Mouse (Mus musculus): ENCODE measurements around the gene Adamts6. TPM values are rescaled to one million over a fixed set of nuclear protein-coding genes. Genes with fewer than 3 reads are reported as not detected.

Adamts6 gene
- polyA plus RNA-seq, 1 experiment from 2014 or later = 1.9 TPM

DNA sequence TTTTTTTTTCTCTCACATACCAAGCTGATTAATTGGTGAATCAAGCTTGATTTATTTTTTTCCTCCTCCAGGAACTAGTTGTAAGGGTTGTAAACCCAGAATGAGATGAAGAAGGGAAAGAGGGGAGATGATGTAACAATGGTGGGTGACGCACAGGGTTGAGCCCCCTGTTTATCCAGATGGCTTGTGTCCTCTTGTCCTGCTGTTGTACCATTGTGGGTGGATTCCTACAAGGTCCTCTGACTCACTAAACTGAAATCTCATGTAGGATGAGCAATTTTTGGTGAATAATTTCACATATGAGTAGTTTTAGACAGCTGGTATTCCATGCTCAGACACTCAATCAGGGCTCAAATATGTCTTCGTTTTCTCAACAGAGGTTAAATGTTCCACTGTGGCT is 233.9 kb downstream of the Adamts6 start:
- H3K9ac ChIP-seq (replicated peaks; ENCODE audit: low read length) = no peak overlapping the region
- H3K4me2 ChIP-seq (replicated peaks; ENCODE audit: low read depth, low read length) = no peak overlapping the region
- H3K27me3 ChIP-seq (ENCODE audit: insufficient read depth, low read length) = no peaks in the 10 kb centered on the region
- H3K36me3 ChIP-seq (ENCODE audit: insufficient read depth, low read length) = no peaks in the 10 kb centered on the region
- H3K4me3 ChIP-seq (ENCODE audit: low read length) = no peak overlapping the region
- no peak for ATAC-seq (ENCODE audit: low FRiP score, low TSS enrichment)
- peaks cover 10% of the 10 kb centered on the region for H3K4me1 ChIP-seq (ENCODE audit: insufficient read depth, low read length)
- WGBS = 79% methylated on average over 2 of the region's 2 CpGs
- no peak overlapping the region for H3K27ac ChIP-seq (ENCODE audit: low read length)
- peaks cover 5% of the 10 kb centered on the region; the same call in 1 of the 2 replicates for H3K9me3 ChIP-seq (ENCODE audit: low read length)

DNA sequence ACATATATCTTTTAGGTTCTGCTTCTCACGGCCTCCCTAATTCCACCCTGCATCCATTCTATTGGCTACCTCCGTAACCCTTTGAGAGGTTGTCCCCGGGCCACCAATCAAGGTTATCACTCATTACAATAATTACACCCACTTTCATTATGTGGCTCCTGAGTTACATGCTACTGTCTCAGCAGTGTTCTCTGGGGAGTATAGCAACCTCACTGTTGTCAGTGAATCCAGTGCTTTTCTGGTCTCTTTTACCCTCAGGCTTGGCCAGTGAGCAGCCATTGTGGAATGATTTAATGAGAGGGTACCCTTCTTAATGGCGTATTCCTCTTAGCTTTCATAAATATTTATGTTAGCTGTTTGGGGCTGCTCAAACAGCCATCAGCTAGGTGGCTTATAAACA is 238.0 kb downstream of the Adamts6 start:
- Histone ChIP-seq H3K4me2 (replicated peaks; ENCODE audit: low read depth, low read length) (no peak overlapping the region), H3K27ac (ENCODE audit: low read length) (no peak overlapping the region), H3K9ac (replicated peaks; ENCODE audit: low read length) (no peak overlapping the region), H3K27me3 (ENCODE audit: insufficient read depth, low read length) (no peaks in the 10 kb centered on the region), H3K9me3 (ENCODE audit: low read length) (peaks cover 4% of the 10 kb centered on the region; the same call in 1 of the 2 replicates), H3K36me3 (ENCODE audit: insufficient read depth, low read length) (no peaks in the 10 kb centered on the region), H3K4me3 (ENCODE audit: low read length) (no peak overlapping the region), H3K4me1 (ENCODE audit: insufficient read depth, low read length) (no peaks in the 10 kb centered on the region)
- ATAC-seq (ENCODE audit: low FRiP score, low TSS enrichment) = no peak
- WGBS = 74% methylated on average over 4 of the region's 4 CpGs

DNA sequence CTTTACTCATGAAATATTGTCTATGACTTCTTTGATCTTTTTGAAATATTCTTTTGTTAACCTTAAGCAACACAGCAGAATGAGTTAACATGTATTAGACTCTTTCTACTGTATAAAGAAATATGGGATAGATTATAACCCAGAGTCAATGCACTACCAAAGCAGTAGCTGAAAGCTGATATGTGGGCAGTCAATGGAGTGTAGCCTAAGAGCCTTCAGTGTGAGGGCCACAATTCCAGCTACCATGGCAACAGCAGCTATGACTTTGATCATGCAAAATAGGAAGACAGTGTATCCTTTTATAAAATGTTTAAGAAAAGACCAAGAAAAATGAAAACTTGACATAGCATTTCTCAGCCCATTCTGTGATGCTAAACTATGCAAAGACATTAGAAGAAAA is 241.6 kb downstream of the Adamts6 start:
- H3K27me3 ChIP-seq (ENCODE audit: insufficient read depth, low read length) = no peaks in the 10 kb centered on the region
- no peak overlapping the region for H3K4me2 ChIP-seq (replicated peaks; ENCODE audit: low read depth, low read length)
- ATAC-seq (ENCODE audit: low FRiP score, low TSS enrichment) = no peak
- H3K9ac ChIP-seq (replicated peaks; ENCODE audit: low read length) = no peak overlapping the region
- no peaks in the 10 kb centered on the region; the same call in 1 of the 2 replicates for H3K4me1 ChIP-seq (ENCODE audit: insufficient read depth, low read length)
- no peak overlapping the region for H3K4me3 ChIP-seq (ENCODE audit: low read length)
- no peaks in the 10 kb centered on the region for H3K9me3 ChIP-seq (ENCODE audit: low read length)
- no peaks in the 10 kb centered on the region for H3K36me3 ChIP-seq (ENCODE audit: insufficient read depth, low read length)
- no peak overlapping the region for H3K27ac ChIP-seq (ENCODE audit: low read length)

DNA sequence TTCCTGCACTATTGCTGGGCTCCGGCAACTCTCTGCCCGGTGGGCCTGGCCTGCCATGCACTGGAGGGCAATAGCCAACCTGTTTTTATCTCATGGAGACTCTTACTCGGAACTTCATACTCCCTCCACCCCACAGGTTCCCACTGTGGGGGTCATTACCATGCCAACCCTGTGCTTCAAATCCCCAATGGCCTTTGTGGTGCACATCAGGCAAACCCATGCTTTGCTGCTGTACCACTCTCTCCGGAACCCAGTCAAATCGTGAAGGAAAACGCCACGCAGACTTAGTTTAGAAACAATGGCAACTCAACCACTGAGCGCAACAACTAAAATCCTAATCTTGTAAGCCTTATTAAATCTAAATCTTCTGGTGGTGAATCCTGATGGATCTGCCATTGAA is 244.2 kb downstream of the Adamts6 start:
- H3K4me2 ChIP-seq (replicated peaks; ENCODE audit: low read depth, low read length) = no peak overlapping the region
- no peaks in the 10 kb centered on the region for H3K27me3 ChIP-seq (ENCODE audit: insufficient read depth, low read length)
- no peak overlapping the region for H3K4me3 ChIP-seq (ENCODE audit: low read length)
- no peak for ATAC-seq (ENCODE audit: low FRiP score, low TSS enrichment)
- no peaks in the 10 kb centered on the region for H3K36me3 ChIP-seq (ENCODE audit: insufficient read depth, low read length)
- no peak overlapping the region for H3K27ac ChIP-seq (ENCODE audit: low read length)
- no peaks in the 10 kb centered on the region for H3K9me3 ChIP-seq (ENCODE audit: low read length)
- H3K9ac ChIP-seq (replicated peaks; ENCODE audit: low read length) = no peak overlapping the region
- WGBS = 92% methylated on average over 8 of the region's 8 CpGs
- H3K4me1 ChIP-seq (ENCODE audit: insufficient read depth, low read length) = no peaks in the 10 kb centered on the region; the same call in 1 of the 2 replicates

DNA sequence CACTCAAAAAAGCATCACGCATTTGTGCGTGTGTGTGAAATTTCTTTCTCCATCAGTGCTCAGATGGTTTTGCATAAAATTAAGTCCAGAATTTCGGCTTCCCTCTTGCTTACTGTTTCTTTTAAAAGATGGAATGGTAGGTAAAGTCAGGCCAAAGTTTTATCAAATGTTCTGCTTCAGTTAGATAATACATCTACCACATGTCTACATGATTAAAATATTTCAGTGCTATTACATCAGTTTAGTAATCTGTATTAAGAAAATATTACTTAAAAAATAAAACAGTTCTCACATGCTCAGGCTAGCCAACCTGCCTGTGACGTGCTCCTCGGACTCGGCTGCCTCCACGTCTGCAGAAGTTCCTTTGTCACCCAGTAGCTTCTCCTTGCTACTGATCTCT is 245.1 kb downstream of the Adamts6 start:
- no peak overlapping the region for H3K4me2 ChIP-seq (replicated peaks; ENCODE audit: low read depth, low read length)
- ATAC-seq (ENCODE audit: low FRiP score, low TSS enrichment) = no peak
- no peaks in the 10 kb centered on the region for H3K27me3 ChIP-seq (ENCODE audit: insufficient read depth, low read length)
- no peak overlapping the region for H3K9ac ChIP-seq (replicated peaks; ENCODE audit: low read length)
- no peak overlapping the region for H3K27ac ChIP-seq (ENCODE audit: low read length)
- H3K4me3 ChIP-seq (ENCODE audit: low read length) = no peak overlapping the region
- 94% methylated on average over 7 of the region's 7 CpGs for WGBS
- H3K4me1 ChIP-seq (ENCODE audit: insufficient read depth, low read length) = no peaks in the 10 kb centered on the region; the same call in 1 of the 2 replicates
- no peaks in the 10 kb centered on the region for H3K9me3 ChIP-seq (ENCODE audit: low read length)
- H3K36me3 ChIP-seq (ENCODE audit: insufficient read depth, low read length) = no peaks in the 10 kb centered on the region

DNA sequence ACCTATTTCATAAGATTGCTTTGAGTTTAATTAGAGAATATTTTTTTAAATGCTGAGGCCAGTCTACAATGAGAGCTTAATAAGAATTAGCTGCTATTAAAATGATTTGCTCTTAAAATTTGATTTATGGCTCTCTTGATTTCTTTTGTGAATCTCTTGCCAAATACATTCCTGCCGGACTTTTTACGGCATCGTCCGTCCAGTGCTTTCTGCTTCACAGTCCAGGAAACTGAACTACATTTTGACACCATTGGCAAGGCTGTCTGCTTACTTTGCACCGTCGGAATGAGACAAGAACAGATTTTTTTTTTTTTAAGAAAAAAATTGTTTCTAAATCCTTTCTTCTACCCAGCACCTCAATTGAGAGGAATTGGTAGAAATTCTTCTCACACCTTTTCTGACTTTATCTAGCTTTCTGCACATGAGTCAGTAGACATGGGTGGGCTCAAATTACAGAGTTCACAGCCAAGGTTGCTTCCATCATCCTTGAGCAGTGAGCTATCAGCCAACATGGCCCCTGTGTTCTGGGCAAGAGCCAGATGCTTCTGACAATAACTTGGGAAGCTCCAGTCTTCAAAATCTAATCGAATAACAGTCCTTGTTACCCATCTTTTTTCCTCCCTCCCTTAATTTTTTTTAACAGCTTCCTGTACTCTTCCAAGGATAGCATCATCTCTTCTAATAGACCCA is 246.3 kb downstream of the Adamts6 start:
- Histone ChIP-seq H3K9ac (replicated peaks; ENCODE audit: low read length) (no peak overlapping the region), H3K4me1 (ENCODE audit: insufficient read depth, low read length) (no peaks in the 10 kb centered on the region; the same call in 1 of the 2 replicates), H3K4me3 (ENCODE audit: low read length) (no peak overlapping the region), H3K4me2 (replicated peaks; ENCODE audit: low read depth, low read length) (no peak overlapping the region), H3K27me3 (ENCODE audit: insufficient read depth, low read length) (no peaks in the 10 kb centered on the region), H3K36me3 (ENCODE audit: insufficient read depth, low read length) (no peaks in the 10 kb centered on the region), H3K9me3 (ENCODE audit: low read length) (no peaks in the 10 kb centered on the region), H3K27ac (ENCODE audit: low read length) (peak overlapping the region; percentile 51; the same call in 1 of the 2 replicates)
- WGBS = 54% methylated on average over 7 of the region's 7 CpGs
- ATAC-seq (ENCODE audit: low FRiP score, low TSS enrichment) = peak; percentile 67; the same call in 1 of the 2 replicates

DNA sequence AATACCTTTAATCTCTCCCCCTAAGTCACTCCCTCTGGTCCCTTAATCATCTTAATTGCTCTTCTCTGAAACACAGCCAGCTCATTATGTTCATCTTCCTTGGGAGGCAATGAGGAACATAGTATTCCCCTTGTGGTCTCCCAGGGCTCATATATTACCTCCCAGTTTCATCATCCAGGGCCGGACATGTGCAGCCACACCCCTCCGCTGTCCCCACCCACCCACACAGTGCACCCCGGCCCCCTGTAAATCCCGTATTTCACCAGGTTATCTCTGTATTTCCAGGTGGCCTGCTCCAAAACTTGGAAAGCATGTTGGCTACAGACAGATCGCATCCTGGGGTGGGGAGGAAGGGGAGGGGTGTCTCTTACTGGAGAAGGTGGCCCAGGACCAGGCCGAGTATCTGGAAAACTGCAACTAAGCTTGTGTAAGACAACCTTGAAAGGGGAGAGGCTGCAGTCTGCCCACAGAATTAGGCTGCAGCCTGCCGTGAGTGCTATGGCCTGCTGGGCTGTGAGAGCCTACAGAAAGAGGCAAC is 253.3 kb downstream of the Adamts6 start:
- peak overlapping the region; percentile 20; the same call in 1 of the 2 replicates for H3K4me3 ChIP-seq (ENCODE audit: low read length)

DNA sequence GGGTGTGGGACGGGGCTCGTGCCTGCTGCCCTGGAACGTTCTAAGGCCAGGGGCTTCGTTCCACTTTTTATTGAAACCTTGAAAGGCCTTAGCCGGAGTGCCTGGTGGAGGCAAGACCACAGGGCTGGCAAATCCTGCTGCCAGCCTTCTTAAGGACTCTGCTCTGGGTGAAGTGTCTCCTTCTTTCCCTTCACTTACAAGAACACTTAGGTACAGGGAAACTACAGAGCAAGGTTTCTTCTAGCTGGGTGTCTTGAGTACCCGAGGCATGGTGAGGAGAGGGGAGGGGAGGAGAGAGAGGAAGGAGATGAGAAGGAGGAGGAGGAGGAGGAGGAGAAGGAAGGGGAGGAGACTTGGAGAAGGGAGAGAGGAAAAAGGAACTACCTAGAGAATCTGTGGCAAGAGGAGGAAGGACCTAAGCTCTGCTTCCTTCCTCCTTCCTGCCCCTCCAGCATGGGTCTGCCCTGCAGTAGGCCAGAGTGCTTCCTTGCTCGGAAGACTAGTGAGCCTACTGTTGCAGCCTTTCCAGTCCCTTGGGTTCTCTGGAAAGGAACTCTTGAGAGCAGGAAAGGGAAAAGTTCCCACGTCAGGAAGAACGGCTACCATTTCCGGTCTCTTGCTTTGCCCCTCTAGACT is 254.6 kb downstream of the Adamts6 start:
- peak overlapping the region; percentile 43; the same call in 1 of the 2 replicates for H3K27ac ChIP-seq (ENCODE audit: low read length)

More for the DNA sequence above, 253.3 kb downstream of the Adamts6 start:
- H3K36me3 ChIP-seq (ENCODE audit: insufficient read depth, low read length) = no peaks in the 10 kb centered on the region
- 25% methylated on average over 7 of the region's 7 CpGs for WGBS
- H3K27ac ChIP-seq (ENCODE audit: low read length) = no peak overlapping the region; the same call in 1 of the 2 replicates
- no peaks in the 10 kb centered on the region for H3K27me3 ChIP-seq (ENCODE audit: insufficient read depth, low read length)
- peak overlapping the region; percentile 41 for H3K4me2 ChIP-seq (replicated peaks; ENCODE audit: low read depth, low read length)
- peak; percentile 92 for ATAC-seq (ENCODE audit: low FRiP score, low TSS enrichment)
- peaks cover 18% of the 10 kb centered on the region; the same call in 1 of the 2 replicates for H3K4me1 ChIP-seq (ENCODE audit: insufficient read depth, low read length)
- H3K9me3 ChIP-seq (ENCODE audit: low read length) = no peaks in the 10 kb centered on the region
- no peak overlapping the region for H3K9ac ChIP-seq (replicated peaks; ENCODE audit: low read length)

DNA sequence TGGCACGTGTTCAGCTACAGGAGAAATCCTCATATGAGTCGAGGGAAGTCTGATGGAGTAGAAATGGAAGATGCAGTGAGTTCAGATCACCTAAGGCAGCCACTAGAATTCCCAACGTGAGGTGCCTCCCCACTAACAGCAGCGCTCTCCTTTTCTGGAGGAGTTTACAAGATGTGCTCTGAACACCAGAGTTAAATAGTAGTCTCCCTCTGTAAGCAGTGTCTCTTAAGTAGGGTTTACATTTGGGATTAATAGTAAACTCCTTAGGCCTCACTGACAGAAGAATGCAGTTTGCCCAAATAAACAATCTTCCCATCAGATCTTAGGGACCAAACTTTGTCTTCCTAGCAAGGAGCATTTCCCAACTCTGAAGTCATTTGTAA is 255.1 kb downstream of the Adamts6 start:
- no peak overlapping the region for H3K4me2 ChIP-seq (replicated peaks; ENCODE audit: low read depth, low read length)
- 69% methylated on average over 4 of the region's 4 CpGs for WGBS
- no peak for ATAC-seq (ENCODE audit: low FRiP score, low TSS enrichment)

More for the DNA sequence above, 254.6 kb downstream of the Adamts6 start:
- no peak overlapping the region for H3K4me2 ChIP-seq (replicated peaks; ENCODE audit: low read depth, low read length)
- 75% methylated on average over 10 of the region's 10 CpGs for WGBS
- H3K4me1 ChIP-seq (ENCODE audit: insufficient read depth, low read length) = peaks cover 18% of the 10 kb centered on the region; the same call in 1 of the 2 replicates
- no peak for ATAC-seq (ENCODE audit: low FRiP score, low TSS enrichment)
- no peak overlapping the region for H3K9ac ChIP-seq (replicated peaks; ENCODE audit: low read length)
- no peaks in the 10 kb centered on the region for H3K9me3 ChIP-seq (ENCODE audit: low read length)
- no peaks in the 10 kb centered on the region for H3K36me3 ChIP-seq (ENCODE audit: insufficient read depth, low read length)
- H3K27me3 ChIP-seq (ENCODE audit: insufficient read depth, low read length) = no peaks in the 10 kb centered on the region
- H3K4me3 ChIP-seq (ENCODE audit: low read length) = no peak overlapping the region

More for the DNA sequence above, 255.1 kb downstream of the Adamts6 start:
- peaks cover 18% of the 10 kb centered on the region; the same call in 1 of the 2 replicates for H3K4me1 ChIP-seq (ENCODE audit: insufficient read depth, low read length)
- no peaks in the 10 kb centered on the region for H3K9me3 ChIP-seq (ENCODE audit: low read length)
- H3K36me3 ChIP-seq (ENCODE audit: insufficient read depth, low read length) = no peaks in the 10 kb centered on the region
- H3K27me3 ChIP-seq (ENCODE audit: insufficient read depth, low read length) = no peaks in the 10 kb centered on the region
- no peak overlapping the region for H3K4me3 ChIP-seq (ENCODE audit: low read length)
- peak overlapping the region; percentile 43; the same call in 1 of the 2 replicates for H3K27ac ChIP-seq (ENCODE audit: low read length)
- no peak overlapping the region for H3K9ac ChIP-seq (replicated peaks; ENCODE audit: low read length)
